Mouse (Mus musculus) gastrocnemius, adult 2 months (tissue): ENCODE measurements around the gene Bst2. TPM values are rescaled to one million over a fixed set of nuclear protein-coding genes. Genes with fewer than 3 reads are reported as not detected.
"Not testable (repeated sequence)": the region's sequence is repeated elsewhere in the genome, so short reads cannot be mapped to it uniquely, and the experiment has no call there.

Experiments
- DNase-seq: peaks from one replicate; pipeline ENCODE4 v3.0.0; 2022
- H3K27ac ChIP-seq: fragments of 200-600 bp; 2 replicates; pipeline ENCODE4 v1.8.1; 2022; ENCODE audit warnings: mild to moderate bottlenecking
- H3K4me3 ChIP-seq: fragments of 200-600 bp; 2 replicates; pipeline ENCODE4 v1.8.1; 2022; ENCODE audit warnings: mild to moderate bottlenecking, moderate library complexity
- CTCF ChIP-seq: fragments of 200-600 bp; IDR thresholded peaks from 2 replicates; pipeline ENCODE4 v1.8.1; 2022; ENCODE audit warnings: antibody characterized with exemption, mild to moderate bottlenecking, moderate library complexity
- intact Hi-C: fragments of 180-260 bp; cut with DNase I; formaldehyde crosslinking; loops from one replicate; pipeline ENCODE4 v1.15.1; 2025
- total RNA-seq, 2 experiments: library from RNA; stranded (reverse); gene quantifications; 2 replicates each; pipeline ENCODE4 v1.2.3; 2021

Gene Bst2
- total RNA-seq, 2 experiments from 2014 or later = 4.3 to 8.3 TPM

- peak within 1 kb of the TSS; percentile 67 for H3K4me3 ChIP-seq
- intact Hi-C loops = no loop called here
- no peak for DNase-seq
- TF ChIP-seq CTCF = no peak
- 0 out of 2 replicates have a peak within 1 kb of the TSS, but pooled peaks have one; percentile 28 for H3K27ac ChIP-seq
Observed at GRCm38 (mm10) chr8:71558071-71558957, 21.1 kb upstream of the Bst2 start, which contains the start of gene Tmem221. TSS of gene Tmem221 (minus strand) at chr8:71558871.

DNA sequence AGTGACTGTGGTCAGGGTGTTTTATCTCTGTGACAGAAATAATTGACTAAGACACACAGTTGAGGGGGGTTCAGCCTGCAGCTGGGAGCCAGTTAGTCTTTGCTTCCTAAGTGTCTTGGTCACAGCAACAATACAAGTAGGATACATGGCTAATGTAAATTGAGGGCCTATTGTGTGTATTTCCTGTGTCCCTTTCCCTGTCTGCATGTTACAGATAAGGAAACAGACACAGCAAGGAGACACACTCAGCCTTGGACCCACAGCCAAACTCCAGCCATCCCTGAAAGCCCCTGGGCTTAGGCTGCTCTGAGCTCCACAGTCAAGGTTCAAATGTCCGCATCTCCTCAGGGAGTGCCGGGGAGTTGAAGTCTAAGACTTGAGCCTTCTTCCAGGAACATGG lies 17.4 kb upstream of the Bst2 start:
- no peak overlapping the region for H3K4me3 ChIP-seq
- no peak overlapping the region for H3K27ac ChIP-seq
- no peak for TF ChIP-seq CTCF
- no peak for DNase-seq
- intact Hi-C loops = no loop called here

- DNase-seq = no peak
- no peak overlapping the region for H3K27ac ChIP-seq
- H3K4me3 ChIP-seq = no peak overlapping the region
- TF ChIP-seq CTCF = no peak
- intact Hi-C loops = no loop called here
Observed at GRCm38 (mm10) chr8:71554001-71554400, 16.7 kb upstream of the Bst2 start.

GRCm38 (mm10) chr8:71552770-71553169 lies 15.5 kb upstream of the Bst2 start:
- no peak for DNase-seq
- TF ChIP-seq CTCF = no peak
- Histone ChIP-seq H3K27ac (no peak overlapping the region), H3K4me3 (no peak overlapping the region)
- intact Hi-C loops = no loop called here

DNA sequence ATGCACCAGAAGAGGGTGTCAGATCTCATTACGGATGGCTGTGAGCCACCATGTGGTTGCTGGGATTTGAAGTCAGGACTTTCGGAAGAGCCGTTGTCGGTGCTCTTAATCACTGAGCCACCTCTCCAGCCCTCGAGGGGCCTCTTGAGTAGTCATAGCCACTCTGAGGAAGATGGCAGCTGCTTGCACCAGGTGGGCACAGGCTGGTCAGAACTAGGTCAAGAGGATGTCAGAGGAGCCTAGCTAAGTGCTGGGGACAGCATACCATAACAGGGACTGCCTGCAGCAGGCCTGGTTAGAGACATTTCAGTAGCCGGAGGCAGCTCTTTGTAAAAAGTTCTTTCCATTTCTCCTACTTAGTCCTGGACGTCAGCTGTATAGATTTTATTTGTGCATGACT lies 13.5 kb upstream of the Bst2 start:
- intact Hi-C loops = no loop called here
- no peak for DNase-seq
- TF ChIP-seq CTCF = no peak
- no peak overlapping the region for H3K27ac ChIP-seq
- no peak overlapping the region for H3K4me3 ChIP-seq

DNA sequence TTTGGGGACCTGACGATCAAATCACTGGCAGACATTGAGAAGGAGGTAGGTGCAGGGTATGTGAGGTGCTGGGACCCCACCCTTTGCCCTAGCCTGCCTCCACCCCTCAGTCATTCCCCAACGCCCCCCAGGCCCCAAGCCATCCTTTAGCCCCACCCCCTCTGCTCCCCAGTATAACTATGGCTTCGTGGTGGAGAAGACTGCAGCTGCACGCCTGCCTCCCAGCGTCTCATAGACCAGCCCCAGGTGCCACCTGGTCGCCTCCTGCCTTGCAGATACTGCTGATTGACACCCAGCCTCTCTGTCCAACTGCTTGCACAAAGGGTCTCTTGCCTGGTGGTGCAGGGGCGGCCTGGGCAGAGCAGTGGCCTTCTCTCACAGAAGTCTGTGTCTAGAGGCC lies 10.3 kb upstream of the Bst2 start:
- DNase-seq = no peak
- Histone ChIP-seq H3K27ac (no peak overlapping the region), H3K4me3 (no peak overlapping the region)
- TF ChIP-seq CTCF = no peak
- intact Hi-C loops = no loop called here

DNA sequence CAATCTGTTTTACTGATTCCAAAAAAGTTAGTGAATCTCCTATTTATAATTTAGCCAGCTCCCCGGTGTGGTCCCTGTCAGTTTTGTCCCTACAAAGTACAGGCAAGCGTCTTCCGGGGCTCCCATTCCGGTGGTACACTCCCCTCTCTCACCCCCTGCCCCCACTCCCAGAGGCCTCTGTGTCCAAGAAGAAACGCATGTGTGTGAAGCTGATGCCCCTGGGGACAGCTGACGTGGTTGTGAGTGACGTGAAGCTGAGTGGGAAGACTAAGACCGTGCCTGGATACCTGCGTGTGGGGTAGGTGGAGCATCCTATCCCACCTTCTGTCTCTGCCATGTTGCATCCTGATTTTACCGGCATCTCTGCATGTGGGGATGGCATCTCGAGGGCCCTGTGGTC lies 7.8 kb upstream of the Bst2 start:
- intact Hi-C loops = no loop called here
- no peak for TF ChIP-seq CTCF
- no peak for DNase-seq

GRCm38 (mm10) chr8:71543755-71544154 lies 6.5 kb upstream of the Bst2 start:
- no peak for DNase-seq
- intact Hi-C loops = no loop called here
- Histone ChIP-seq H3K4me3 (peak overlapping the region; percentile 98), H3K27ac (no peak overlapping the region)
- no peak for TF ChIP-seq CTCF

More for the DNA sequence above, 7.8 kb upstream of the Bst2 start:
- no peak overlapping the region for H3K27ac ChIP-seq
- no peak overlapping the region for H3K4me3 ChIP-seq

GRCm38 (mm10) chr8:71542632-71543343 lies 5.5 kb upstream of the Bst2 start, which contains the start of gene Mvb12a:
TSS of gene Mvb12a (plus strand) at chr8:71542922.
- TF ChIP-seq CTCF = no peak
- intact Hi-C loops = no loop called here
- peak within 1 kb of the TSS; percentile 98 for H3K4me3 ChIP-seq
- H3K27ac ChIP-seq = peak within 1 kb of the TSS; percentile 91
- peak; percentile 97 for DNase-seq

DNA sequence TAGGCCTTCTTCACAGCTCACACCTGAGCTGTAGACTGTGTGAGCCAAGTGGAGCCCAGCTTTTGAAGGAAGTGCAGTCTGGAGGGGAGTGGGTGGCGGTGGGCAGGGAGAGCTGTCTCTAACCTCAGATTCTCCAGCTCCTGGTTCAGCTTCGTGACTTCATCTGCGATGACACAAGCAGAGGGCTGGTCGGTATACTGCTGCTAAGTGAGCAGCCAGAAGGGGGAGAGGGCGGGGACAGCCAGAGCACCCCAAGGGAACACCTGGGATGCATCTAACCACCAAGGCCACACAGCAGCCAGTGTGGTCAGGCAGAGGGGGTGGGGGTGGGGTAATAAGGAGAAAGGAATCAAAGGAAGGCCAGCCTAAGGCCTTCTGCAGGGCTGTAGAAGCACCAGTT lies 1.6 kb downstream of the Bst2 start:
- no peak for DNase-seq
- Histone ChIP-seq H3K27ac (no peak overlapping the region), H3K4me3 (peak overlapping the region; percentile 85)
- TF ChIP-seq CTCF = no peak
- intact Hi-C loops = loop anchor here (5.0 kb wide), 1 partner anchor 93 kb away; no protein-coding TSS in a partner anchor

DNA sequence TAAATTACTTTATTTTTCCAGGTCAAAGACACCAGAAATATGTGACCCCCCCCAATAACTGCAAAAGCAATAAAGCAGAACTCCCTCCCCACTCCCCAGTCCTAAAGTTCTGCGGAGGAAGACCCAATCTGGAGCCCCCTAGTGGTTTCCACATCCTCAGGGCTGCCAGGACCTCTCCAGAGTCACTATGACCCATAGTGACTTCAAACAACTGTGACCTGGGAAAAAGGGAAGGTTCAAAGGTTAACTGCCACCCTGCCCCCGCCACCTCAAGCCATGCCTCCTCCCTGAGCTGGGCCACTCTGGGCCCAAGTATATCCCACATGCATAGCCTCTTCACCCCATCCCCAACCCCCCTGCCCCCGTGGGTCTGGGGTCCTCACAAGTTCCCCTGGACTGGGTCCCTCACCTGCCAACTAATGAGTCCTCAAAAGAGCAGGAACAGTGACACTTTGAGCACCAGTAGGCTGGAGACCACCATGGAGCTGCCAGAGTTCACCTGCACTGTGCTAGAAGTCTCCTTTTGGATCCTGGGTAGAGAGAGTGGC lies 2.9 kb downstream of the Bst2 start:
- Histone ChIP-seq H3K4me3 (no peak overlapping the region), H3K27ac (no peak overlapping the region)
- intact Hi-C loops = no loop called here
- no peak for DNase-seq
- peak; percentile 19; the same call in 1 of the 2 replicates for TF ChIP-seq CTCF

DNA sequence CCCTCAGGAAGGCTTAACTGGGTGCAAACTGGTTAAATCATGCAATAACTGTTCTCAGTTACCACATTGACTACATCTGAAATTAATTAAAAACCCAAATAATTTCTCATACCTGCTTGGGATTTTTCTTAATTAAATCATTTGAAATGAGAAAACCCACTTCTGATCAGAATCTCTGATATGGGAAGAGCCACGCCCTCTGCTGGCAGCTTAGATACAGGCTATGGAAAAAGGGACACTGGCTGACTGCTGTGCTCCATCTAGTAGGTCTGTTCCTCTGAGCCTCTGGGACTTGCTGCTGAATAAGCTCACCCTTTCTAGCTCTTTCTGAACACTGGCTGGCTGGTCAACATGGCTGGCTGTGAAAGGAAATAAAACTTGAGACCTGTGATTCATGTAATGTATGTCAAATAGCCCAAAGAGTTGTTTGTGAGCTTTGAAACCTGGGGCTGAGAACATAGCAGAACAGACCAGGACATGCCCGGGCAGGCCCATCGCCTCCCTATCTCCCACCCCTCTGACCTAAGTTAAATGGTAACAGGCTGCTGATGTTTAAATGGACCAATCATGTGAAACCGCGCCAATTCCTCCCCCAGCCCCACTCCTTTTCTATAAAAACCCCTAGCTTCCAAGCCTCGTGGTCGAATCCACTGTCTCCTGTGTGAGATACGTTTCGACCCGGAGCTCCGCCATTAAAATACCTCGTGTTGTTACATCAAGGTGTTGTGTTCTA lies 6.4 kb downstream of the Bst2 start:
- peak; percentile 43 for DNase-seq
- H3K4me3 ChIP-seq, intact Hi-C loops, H3K27ac ChIP-seq: not testable (repeated sequence)
- TF ChIP-seq CTCF = peak; percentile 70
